Mouse (Mus musculus): ENCODE results near the gene 4930470P17Rik.

The 4930470P17Rik gene

DNA sequence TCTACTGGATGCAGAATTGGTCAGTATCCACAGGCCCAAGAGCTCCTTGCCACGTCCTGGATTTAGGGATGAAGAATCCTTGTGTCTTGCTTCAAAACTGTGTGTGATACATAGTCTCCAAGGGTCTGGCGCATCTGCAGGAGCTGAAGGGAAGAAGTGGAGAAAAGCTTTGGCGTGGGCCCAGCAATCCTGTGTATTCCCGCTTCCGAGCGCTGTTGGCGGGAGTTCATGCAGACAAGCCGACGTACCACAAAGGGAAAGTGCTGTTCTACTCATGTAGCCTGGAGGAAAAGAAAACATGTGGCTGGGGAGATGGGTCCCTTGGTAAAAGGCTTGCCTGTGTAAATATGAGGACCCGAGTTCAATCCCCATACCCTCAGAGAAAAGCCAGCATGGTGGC is 22.3 kb downstream of the 4930470P17Rik start:
- peak in 1 of 2 experiments; percentile 13 for DNase-seq (ENCODE audit: low spot score in 2 of 2)

DNA sequence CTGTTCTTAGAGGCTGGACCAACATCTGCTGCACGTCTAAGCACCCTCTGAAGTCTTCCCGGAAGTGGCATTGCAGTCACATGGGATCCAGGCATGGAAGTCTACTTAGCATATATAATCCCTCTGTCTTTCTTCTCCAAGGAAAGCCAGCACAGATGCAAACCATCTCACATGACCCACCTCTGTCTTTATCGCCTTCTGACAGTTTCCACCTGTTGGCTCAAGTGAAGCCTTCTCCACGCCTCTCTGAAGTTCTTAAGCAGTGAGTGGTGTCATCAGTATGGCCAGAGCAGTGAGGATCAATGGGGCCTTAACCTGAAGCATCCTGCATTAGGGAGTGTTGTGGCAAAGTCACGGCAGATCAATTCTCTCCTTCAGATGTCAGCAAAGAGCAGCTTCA is 23.2 kb downstream of the 4930470P17Rik start:
- no peak for DNase-seq (ENCODE audit: low spot score in 2 of 2)

DNA sequence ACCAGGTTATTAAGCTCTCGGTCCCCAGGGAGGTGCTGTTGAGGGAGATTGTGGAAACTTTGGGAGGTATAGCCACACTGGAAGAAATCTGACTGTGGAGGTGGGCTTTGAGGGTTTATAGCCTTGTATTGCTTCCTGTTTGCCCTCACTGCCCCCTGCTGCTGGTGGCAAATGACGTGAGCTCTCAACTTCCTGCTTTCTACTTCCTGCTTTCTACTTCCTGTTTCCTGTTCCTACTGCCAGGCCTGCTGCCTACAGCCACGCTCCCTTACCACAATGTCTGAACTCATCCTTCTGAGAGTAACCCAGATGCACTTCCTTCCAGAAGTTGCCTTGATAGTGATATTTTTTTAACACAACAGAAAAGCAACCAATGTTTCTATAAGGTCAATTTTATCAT is 24.3 kb downstream of the 4930470P17Rik start:
- no peak for DNase-seq (ENCODE audit: low spot score in 2 of 2)

DNA sequence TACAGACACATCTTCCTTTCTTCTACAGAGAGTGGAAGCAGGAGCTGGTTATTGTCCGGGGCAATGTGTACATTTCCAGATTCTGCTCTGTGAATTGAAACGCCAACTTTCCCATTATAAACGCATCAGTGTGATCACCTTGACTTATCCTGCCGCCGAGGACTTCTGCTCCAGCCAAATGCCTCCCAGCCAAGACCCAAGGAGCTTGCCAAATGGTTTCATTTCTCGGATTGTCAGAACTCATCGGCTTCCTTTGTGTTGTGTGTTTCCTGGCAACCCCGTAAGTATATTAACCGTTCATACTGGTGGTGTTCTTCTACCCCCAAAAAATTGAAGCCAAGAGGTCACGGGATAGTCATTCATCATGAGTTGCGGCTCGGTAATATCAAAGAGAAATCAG is 25.7 kb downstream of the 4930470P17Rik start:
- no peak for DNase-seq (ENCODE audit: low spot score in 2 of 2)

DNA sequence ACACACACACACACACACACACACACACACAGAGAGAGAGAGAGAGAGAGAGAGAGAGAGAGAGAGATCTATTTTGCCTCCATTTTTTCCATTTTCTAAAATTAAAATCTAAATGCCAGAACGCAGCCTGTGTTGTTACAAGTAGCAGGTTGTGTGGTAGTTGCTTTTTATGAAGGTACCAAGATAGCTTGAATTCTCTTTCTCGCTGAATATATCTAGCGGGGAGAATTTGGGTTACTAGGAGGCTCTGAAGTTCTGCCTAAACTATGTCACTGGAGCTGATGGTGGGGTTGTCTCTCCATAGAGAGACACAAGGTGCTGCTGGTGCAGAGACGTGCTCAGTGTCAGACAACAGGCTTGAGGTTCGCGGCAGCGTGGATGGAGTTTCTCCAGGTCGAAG is 36.8 kb downstream of the 4930470P17Rik start:
- DNase-seq (ENCODE audit: low spot score in 2 of 2), result no peak

DNA sequence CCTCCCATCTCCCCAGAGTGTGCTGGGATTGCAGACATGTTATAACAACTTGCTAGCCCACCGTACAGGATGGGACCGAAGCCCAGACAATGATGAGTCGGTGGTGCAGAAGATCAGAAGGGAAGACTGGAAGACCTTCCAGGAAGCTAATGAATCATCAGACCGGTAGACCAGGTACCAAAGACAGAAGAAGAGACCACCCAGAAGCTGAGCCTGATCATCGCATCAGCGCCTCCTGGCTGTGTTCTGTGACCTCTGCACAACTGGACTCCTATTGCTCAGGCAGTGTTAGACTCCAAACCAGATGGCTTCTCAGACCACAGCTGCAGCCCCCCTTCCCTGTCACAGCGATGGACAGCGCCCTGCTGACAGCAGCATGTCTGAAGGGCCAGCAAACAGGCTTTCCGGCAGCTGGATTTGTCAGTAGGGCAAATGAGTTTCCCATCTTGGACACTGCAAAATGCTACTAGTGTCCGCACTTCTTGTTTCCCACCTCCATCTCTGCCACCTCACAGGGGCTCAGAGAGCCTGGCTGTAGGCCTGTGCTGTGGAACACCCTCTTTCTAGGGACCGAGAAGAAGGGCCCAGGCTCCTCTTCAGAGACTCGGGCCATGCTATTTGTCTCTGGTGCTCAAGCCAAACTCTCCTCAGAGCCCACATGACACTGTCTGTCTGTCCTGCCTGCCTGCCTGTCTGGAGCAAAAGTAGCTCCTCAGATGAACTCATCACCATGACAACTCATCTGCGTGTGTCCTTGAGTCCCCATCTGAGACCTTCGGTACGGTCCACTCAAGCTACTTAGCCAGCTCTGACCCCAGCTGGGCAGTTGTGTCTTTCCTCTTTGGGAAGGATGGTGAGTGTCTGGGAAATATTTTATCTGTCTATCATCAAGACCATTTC is 37.6 kb downstream of the 4930470P17Rik start:
- no peak for DNase-seq (ENCODE audit: low spot score in 2 of 2)

DNA sequence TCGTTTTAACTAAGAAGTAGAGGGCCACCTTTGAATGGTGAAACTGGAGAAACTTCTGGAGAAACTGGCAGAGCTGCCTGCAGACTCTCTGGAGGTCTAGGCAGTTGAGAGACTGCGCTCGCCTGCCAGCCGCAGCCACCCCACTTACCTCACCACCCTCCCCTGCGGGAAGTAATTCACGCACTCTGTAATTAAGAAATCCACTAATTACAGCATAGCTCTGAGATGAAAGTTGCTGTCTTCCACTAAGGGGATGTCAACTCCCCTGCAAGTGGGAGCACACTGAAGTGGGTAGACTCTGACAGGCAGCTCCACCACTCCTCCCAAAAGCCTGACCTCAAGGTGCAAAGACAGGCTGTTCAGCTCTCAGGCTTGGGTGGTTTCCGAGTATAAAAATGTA is 49.7 kb downstream of the 4930470P17Rik start:
- DNase-seq (ENCODE audit: low spot score in 2 of 2), result no peak

DNA sequence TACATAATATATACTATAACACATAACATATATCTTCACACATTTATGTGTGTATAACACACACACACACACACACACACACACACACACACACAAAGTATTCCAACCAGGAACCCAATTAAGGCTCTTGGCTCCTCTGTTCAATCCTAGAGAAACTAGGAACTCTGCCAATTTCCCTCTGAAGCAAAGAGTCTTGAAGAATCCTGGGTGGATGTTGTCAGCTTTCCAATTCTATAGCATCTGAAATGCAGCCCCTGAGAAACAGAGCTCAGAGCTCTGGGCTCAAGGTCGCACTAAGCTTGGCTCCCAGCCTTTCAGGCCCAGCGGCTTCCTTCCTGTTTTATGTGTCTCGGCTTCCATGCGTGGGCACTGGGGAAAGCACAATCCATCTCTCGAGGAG is 51.6 kb downstream of the 4930470P17Rik start:
- DNase-seq (ENCODE audit: low spot score in 2 of 2), result no peak

DNA sequence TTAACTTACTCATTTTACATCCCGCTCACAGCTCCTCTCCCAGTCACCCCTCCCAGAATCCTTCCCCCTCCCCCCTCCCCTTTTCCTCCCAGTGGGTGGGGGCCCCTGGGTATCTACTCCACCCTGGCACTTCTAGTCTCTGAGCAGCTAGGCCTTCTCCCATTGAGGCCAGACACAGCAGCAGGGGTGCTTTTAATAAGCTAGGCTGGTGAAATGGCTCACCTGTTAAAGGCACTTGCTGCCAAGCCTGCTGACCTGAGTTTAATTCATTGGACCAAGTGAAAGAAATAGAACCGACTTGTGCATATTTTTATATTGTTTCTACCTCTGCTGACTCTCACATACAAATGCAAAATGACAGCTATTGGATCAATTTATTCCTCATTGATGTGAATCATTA is 52.7 kb downstream of the 4930470P17Rik start:
- DNase-seq (ENCODE audit: low spot score in 2 of 2), result no peak

DNA sequence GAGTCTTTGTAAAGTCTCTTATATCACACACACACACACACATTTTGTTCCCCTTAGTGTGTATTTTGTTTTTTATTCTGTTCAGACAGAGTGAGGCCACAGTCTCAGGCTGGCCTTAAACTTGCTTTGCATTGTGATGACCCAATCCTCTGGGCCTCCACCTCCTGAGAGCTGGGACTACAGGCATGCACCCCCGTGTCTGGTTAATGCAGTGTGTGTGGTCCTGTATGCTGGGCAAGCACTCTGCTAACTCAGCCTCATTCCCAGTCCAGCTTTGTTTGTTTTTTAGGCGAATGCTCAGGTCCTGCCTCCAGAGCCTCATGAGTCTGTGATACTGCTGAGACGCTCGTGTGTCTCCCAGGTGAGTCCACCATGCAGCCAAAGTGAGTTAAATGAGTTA is 53.8 kb downstream of the 4930470P17Rik start:
- no peak for DNase-seq (ENCODE audit: low spot score in 2 of 2)

DNA sequence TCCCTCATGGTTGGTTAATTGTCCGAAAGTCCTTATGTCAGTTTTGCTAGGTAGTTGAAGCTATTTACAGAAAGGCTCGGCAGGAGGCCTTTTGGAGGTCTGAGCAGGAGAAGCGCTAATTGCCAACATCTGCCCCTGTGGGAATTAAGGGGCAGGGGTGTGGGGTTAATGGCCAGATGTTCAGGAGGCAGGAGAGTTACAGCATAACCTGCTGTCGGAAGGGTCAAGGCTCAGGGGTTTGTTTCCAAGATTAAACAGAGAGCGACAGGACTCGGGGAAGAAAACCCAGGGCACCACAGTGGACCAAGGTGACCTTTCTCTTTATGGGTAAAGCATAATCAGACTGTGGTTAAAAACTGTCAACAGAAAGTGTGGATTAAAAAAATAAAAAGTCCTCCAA is 54.3 kb downstream of the 4930470P17Rik start:
- DNase-seq (ENCODE audit: low spot score in 2 of 2), result no peak

DNA sequence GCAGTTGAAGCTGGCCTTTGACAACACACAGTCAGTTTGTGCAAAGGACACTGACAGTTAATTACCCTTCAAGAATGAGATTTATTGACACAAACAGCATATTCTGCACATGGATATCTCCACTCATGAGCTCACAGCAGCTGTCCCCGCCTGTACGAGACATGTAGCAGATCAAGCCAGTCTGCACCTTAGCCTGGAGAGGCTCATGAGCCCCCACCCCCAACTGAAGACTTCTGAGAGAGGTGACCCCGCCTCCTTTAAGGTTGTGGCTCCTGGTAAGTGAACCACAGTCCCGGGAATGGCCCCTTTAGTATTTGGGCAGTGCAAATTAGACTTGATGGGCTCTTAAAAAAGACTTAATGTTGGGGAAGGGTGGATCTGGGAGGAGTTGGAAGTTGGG is 56.1 kb downstream of the 4930470P17Rik start:
- no peak for DNase-seq (ENCODE audit: low spot score in 2 of 2)

DNA sequence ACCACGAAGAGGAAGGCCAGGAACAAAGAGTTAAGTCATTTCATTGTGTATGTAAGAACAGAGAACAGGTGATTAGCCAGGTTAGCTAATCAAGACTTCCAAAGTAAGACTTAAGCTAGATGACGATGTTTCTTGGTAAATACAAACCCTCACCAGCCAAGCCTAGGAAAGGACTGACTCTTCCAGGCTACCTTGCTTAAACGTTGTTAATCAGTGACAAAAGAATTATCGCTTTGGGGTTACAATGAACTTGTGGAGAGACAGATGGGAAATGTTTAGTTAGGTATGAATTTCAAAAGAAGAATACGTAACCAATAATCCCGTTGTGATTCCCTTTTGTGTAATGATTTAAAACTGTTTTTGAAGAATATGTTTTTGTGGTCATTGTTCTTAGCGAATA is 56.9 kb downstream of the 4930470P17Rik start:
- DNase-seq (ENCODE audit: low spot score in 2 of 2), result no peak

DNA sequence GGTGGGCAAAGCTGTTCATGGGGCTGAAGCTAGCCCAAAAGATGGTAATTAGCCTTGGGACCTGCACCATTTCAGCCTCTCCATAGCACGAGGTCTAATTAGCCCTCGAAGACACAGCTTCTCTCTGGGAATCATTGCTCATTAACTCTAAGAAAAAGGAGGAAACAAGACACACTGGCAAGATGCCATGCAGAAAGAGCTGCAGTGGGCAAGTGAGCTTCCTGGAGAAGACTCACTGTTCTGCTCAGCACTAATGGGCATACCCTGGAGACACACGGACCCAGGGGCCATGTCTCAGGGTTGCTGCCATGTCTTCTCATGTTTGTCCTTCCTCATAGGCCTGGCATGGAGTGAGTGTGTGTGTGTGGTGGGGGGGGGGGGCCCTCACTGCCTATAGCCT is 57.7 kb downstream of the 4930470P17Rik start:
- DNase-seq (ENCODE audit: low spot score in 2 of 2), result no peak

DNA sequence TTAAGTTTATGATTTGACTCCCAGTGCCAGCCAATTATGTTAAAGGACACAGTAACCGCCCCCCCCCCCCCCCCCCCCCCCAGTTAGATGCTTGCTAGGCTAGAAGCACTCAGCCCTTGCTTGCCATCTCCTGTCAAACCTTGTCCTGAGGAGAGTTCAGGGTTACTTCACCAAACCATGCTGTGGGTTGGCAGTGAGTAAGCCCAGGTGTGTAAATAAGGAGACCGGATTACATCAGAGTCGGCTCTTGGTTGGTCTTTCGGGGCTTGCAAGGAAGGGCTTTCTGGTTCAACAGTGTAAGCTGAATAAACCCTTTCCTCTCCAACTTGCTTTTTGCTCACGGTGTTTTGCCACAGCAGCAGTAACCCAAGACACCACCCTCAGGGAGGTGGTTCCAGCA is 58.2 kb downstream of the 4930470P17Rik start:
- no peak for DNase-seq (ENCODE audit: low spot score in 2 of 2)

DNA sequence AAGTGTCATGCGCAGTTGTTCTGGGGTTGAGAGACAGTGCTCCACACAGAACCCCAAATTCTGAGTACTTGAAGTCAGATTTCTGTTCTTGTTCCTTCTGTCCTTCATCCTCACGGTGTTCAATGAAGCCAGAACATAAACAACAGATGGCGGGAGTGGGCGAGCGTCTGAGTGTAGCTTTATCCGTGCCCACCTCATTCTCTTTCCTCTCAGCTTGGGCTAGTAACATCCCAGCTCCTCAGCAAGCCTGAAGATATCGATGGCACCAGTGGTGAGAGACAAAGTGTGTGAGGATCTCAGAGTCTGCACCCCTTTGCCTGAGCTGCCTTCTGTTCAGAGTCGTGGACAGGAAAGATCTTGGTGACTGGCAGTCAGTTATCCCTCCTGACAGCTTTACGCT is 62.6 kb downstream of the 4930470P17Rik start:
- DNase-seq (ENCODE audit: low spot score in 2 of 2), result peak in 1 of 2 experiments; percentile 42

DNA sequence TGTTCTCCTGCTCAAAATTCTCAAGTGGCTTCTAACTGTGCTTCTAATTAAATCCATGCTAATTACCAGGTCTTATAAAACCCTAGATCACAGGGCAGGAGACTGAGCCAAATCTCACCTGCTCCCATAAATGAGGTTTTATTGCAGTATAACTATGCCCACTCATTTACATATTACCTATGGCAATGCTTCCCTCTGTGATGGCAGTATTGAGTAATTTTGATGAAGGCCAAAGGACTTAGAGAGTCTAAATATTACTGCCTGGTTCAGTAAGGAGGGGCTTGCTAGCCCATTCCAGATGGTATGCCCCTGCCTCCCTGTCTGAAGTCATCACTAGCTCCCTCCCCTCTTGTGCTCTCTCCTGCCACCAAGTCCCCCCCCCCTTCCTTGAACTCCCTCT is 66.0 kb downstream of the 4930470P17Rik start:
- no peak for DNase-seq (ENCODE audit: low spot score in 2 of 2)

DNA sequence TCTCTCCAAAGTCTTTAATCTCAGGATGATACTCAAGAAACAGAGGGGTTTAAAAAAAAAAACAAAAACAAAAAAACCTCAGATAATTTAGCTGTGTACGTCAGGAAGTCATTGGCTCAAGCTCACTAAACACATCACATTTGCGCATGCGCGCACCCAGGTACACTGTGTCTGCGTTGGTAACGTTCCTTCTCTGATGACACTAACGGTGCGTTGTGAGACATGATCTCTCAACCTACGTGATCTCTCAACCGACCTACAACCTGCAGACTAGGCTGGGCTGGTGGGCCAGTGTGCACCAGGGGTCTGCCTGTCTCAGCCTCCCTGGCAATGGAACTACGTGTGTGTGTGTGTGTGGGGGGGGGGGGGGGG is 67.0 kb downstream of the 4930470P17Rik start:
- no peak for DNase-seq (ENCODE audit: low spot score in 2 of 2)

DNA sequence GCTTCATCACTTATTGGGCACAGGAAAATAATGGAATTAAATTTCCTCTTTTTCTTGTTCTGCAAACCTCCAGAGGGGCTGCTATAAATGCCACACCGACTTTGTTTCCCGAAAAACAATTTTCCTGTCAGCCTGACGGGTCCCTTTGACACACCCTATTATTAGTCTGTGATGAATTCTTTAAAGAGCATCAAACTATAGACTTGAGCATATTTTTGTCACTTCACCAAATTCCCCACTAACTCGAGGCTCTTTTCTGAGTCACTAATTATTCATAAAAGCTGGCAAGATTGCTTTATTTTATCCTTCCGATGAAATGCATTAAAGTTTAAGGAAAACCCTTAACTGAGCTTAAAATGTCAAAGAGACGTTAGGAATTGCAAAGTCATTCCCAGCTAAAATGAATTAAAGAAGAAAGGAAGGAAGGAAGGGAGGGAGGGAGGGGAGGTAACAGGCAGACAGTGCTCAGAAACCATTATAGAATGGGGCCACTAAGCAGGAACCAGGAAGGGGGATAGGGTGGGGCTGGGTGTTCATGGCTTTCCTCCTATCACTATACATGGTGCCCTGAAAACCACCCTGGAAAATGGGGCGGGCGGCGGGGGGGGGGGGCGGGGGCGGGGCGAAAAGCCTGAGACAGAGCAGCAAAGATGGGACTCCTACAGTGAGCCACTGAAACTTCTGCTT is 67.6 kb downstream of the 4930470P17Rik start:
- DNase-seq (ENCODE audit: low spot score in 2 of 2), result no peak

DNA sequence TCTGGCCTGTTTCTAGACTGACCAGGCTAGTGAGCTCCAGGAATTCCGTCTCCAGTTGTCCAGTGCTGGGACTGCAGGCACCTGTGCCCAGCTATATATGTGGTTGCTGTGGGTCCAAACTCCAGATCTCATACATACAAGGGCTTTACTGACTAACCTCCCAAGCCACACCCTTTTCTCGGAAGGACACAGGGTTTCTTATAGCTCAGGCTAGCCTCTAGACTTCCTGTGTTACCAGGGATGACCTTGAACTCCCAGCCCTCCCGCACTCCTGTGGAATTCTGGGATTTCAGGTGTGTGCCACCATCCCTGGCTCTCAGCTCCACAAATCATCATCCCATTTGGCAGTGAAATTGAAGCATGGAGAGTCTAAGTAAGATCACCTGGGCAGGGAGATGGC is 71.6 kb downstream of the 4930470P17Rik start:
- DNase-seq (ENCODE audit: low spot score in 2 of 2), result no peak

DNA sequence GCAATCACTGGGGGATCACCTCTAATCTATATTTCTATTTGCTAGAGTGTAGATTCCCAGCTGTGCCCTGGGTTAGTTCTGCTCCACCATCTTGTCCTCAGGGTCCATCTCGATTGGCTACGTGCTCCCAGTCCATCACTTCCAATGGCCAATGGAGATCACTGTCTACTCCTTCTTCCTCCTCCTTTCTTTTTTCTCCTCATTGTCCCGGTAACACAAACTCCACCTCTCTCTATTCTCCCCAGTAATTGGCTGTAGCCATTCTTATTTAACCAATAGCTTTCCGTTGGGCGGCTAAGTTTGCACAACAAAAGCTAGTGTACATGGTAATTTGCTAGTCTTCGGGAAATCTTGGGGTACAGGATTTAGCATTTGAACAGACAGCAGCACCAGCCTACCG is 72.1 kb downstream of the 4930470P17Rik start:
- DNase-seq (ENCODE audit: low spot score in 2 of 2), result no peak
